Mouse (Mus musculus): ENCODE measurements around the gene Upf2. TPM values are rescaled to one million over a fixed set of nuclear protein-coding genes. Genes with fewer than 3 reads are reported as not detected.

Gene Upf2
- polyA plus RNA-seq, 1 experiment: 22.4 TPM

DNA sequence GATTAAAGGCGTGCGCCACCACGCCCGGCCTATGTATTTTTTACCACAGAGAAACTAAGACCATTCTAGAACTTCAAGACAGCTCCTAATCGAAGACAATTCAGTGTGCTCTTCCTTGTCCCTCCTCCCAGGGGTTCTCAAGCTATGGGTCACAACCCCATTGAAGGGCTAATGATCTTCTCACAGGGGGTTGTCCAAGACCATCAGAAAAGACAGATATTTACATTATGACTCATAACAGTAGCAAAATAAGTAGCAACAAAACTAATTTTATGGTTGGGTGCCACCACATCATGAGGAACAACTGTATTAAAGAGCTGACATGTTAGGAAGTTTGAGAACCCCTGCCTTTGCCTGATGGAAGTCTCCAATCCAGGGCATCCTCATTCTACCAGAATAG lies 19.3 kb upstream of the Upf2 start:
- no peak for TF ChIP-seq POLR2A (IDR thresholded peaks at IDR 0.05; ENCODE audit: borderline replicate concordance, low read depth, low read length)
- no peak for TF ChIP-seq CTCF (IDR thresholded peaks at IDR 0.05; ENCODE audit: low read depth, low read length)
- H3K27ac ChIP-seq (ENCODE audit: insufficient read depth, low read depth, low read length): no peak overlapping the region
- 0 out of 2 replicates have a peak, but pooled peaks cover 2% of the 10 kb centered on the region for H3K4me1 ChIP-seq (ENCODE audit: control insufficient read depth, insufficient read depth, low read length)
- H3K4me3 ChIP-seq (ENCODE audit: insufficient read depth, low read length): no peak overlapping the region

DNA sequence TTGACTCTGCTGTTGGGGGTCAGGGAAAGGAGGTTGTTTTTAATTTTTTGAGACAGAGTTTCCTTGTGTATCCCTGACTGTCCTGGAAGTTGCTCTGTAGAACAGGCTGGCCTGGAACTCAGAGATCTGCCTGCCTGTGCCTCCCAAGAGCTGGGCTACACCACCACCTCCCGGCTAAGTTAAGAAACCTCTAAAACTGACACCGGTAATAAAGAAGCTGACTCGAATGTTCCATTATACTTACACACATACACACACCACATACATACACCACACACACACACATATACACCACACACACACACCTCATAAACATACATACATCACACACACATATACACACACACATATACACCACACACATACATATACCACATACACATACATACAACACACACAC lies 16.3 kb upstream of the Upf2 start:
- Histone ChIP-seq H3K4me1 (ENCODE audit: control insufficient read depth, insufficient read depth, low read length) (0 out of 2 replicates have a peak, but pooled peaks cover 2% of the 10 kb centered on the region), H3K27ac (ENCODE audit: insufficient read depth, low read depth, low read length) (no peak overlapping the region), H3K4me3 (ENCODE audit: insufficient read depth, low read length) (no peak overlapping the region)
- TF ChIP-seq POLR2A (IDR thresholded peaks at IDR 0.05; ENCODE audit: borderline replicate concordance, low read depth, low read length) (no peak), CTCF (IDR thresholded peaks at IDR 0.05; ENCODE audit: low read depth, low read length) (no peak)

DNA sequence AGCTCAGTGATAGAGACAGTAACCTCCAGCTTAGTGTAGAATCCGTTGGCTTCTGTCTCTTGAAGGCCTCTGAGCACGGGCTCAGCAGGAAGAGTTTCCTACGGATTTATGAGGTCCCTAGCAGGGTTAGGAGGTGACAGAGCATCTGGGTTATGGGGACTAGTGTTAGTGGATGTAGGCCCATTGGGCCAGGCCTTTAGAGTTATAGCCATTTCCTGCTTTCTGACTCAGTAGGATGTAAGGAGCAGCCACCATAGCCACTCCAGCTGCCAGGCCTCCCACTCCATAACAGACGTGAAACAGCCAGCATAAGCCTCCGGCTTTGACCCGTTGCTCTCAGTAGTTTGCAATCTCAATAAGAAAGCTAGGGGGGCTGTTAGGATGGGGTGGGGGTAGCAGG lies 15.2 kb upstream of the Upf2 start:
- Histone ChIP-seq H3K4me1 (ENCODE audit: control insufficient read depth, insufficient read depth, low read length) (0 out of 2 replicates have a peak, but pooled peaks cover 2% of the 10 kb centered on the region), H3K27ac (ENCODE audit: insufficient read depth, low read depth, low read length) (no peak overlapping the region), H3K4me3 (ENCODE audit: insufficient read depth, low read length) (no peak overlapping the region)
- no peak for TF ChIP-seq POLR2A (IDR thresholded peaks at IDR 0.05; ENCODE audit: borderline replicate concordance, low read depth, low read length)
- TF ChIP-seq CTCF (IDR thresholded peaks at IDR 0.05; ENCODE audit: low read depth, low read length): no peak

DNA sequence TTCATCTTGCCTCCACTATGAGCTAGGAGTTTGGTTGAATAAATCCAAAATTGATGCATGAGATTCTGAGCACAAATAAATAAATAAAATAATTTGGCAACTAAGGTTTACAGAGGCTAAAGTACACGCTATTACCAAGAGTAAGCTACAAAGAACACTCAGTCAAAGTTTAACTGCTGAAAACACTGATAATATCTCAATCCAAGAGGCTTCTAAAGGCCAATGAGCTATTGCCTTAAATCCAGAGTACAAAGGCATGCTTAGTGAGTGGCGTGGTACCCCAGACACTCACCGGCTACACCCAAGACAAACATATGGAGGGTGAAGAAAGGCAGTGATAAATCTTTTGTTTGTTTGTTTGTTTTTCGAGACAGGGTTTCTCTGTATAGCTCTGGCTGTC lies 14.7 kb upstream of the Upf2 start:
- no peak overlapping the region for H3K4me3 ChIP-seq (ENCODE audit: insufficient read depth, low read length)
- no peak overlapping the region for H3K27ac ChIP-seq (ENCODE audit: insufficient read depth, low read depth, low read length)
- TF ChIP-seq POLR2A (IDR thresholded peaks at IDR 0.05; ENCODE audit: borderline replicate concordance, low read depth, low read length): no peak
- no peak for TF ChIP-seq CTCF (IDR thresholded peaks at IDR 0.05; ENCODE audit: low read depth, low read length)
- no peaks in the 10 kb centered on the region for H3K4me1 ChIP-seq (ENCODE audit: control insufficient read depth, insufficient read depth, low read length)

DNA sequence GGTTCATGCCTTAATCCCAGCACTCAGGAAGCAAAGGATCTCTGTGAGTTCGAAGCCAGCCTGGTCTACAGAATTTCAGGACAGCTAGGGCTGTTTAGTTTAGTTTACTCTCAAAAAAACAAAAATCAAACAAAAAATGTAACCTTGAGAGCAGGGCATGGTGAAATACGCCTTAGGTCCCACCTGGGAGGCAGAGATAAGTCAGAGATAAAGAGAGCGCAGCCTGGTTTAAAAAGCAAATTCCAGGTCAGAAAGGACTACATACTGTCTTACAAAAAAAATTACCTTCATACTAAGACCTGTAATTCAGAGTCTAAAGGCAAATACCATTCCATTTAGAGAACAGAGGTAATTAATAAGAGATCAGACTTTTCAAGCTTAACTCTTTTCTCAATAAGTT lies 11.9 kb upstream of the Upf2 start:
- H3K4me3 ChIP-seq (ENCODE audit: insufficient read depth, low read length): no peak overlapping the region
- H3K4me1 ChIP-seq (ENCODE audit: control insufficient read depth, insufficient read depth, low read length): no peaks in the 10 kb centered on the region
- no peak overlapping the region for H3K27ac ChIP-seq (ENCODE audit: insufficient read depth, low read depth, low read length)
- TF ChIP-seq CTCF (IDR thresholded peaks at IDR 0.05; ENCODE audit: low read depth, low read length) (no peak), POLR2A (IDR thresholded peaks at IDR 0.05; ENCODE audit: borderline replicate concordance, low read depth, low read length) (no peak)

DNA sequence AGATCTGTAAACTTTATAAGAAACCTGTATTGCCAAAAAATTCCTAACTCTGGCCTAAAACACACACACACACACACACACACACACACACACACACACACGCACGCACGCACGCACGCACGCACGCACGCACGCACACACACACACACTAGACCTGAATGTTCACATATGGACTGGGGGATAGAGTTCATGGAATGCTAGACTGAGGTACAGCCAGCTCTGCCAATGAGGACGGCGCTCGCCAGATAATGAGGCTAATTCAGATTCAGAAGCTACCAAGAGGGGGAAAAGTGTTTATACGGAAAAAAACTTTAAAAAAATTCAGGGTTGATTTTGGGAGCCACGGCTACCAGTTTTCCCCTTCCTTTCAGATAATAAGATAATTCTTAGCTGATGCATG lies 11.4 kb upstream of the Upf2 start:
- Histone ChIP-seq H3K27ac (ENCODE audit: insufficient read depth, low read depth, low read length) (no peak overlapping the region), H3K4me3 (ENCODE audit: insufficient read depth, low read length) (no peak overlapping the region), H3K4me1 (ENCODE audit: control insufficient read depth, insufficient read depth, low read length) (no peaks in the 10 kb centered on the region)
- no peak for TF ChIP-seq POLR2A (IDR thresholded peaks at IDR 0.05; ENCODE audit: borderline replicate concordance, low read depth, low read length)

DNA sequence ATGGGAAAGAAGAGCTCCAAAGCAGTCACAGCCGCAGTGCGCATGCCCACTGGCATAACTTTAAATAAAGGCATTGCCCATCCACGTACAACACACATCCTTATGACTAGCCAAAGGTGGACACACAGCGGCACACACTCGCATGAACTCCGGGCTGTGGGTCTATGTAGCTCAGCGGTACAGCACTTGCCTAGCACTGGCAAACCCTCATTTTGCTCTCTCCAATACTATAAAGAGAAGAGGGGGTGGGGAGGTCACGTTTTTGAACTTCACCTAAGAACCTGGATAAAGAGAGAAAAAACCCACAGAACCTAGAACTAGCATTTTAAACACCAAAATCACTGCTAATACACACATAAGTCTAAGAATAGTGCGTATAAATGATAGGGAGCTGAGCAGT lies 10.3 kb upstream of the Upf2 start:
- Histone ChIP-seq H3K27ac (ENCODE audit: insufficient read depth, low read depth, low read length) (no peak overlapping the region), H3K4me1 (ENCODE audit: control insufficient read depth, insufficient read depth, low read length) (no peaks in the 10 kb centered on the region), H3K4me3 (ENCODE audit: insufficient read depth, low read length) (no peak overlapping the region)
- TF ChIP-seq CTCF (IDR thresholded peaks at IDR 0.05; ENCODE audit: low read depth, low read length) (no peak), POLR2A (IDR thresholded peaks at IDR 0.05; ENCODE audit: borderline replicate concordance, low read depth, low read length) (no peak)

DNA sequence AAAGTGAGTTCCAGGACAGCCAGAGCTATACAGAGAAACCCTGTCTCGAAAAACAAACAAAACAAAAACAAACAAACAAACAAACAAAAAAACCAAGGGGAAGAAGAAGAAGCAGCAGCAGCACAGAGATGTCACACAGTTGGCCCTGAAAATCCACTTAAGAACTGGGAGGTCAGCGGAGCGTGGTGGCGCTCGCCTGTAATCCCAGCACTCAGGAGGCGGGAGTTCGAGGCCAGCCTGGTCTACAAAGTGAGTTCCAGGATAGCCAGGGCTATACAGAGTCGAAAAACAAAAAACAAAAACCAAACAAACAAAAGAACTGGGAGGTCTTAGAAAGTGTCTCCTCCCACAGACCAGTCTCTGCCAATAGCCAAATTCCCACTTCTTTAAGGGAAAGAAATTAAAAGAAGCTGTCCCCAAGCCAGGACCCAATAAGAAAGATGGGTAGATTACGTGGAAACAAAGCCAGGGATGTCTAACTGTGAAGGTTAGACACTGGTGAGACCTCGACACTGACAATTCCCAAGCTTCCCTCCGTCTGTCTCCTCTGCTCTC lies 9.3 kb upstream of the Upf2 start:
- no peaks in the 10 kb centered on the region for H3K4me1 ChIP-seq (ENCODE audit: control insufficient read depth, insufficient read depth, low read length)
- peak overlapping the region; percentile 19; the same call in 1 of the 2 replicates for H3K4me3 ChIP-seq (ENCODE audit: insufficient read depth, low read length)
- H3K27ac ChIP-seq (ENCODE audit: insufficient read depth, low read depth, low read length): no peak overlapping the region
- TF ChIP-seq CTCF (IDR thresholded peaks at IDR 0.05; ENCODE audit: low read depth, low read length): no peak
- TF ChIP-seq POLR2A (IDR thresholded peaks at IDR 0.05; ENCODE audit: borderline replicate concordance, low read depth, low read length): no peak

DNA sequence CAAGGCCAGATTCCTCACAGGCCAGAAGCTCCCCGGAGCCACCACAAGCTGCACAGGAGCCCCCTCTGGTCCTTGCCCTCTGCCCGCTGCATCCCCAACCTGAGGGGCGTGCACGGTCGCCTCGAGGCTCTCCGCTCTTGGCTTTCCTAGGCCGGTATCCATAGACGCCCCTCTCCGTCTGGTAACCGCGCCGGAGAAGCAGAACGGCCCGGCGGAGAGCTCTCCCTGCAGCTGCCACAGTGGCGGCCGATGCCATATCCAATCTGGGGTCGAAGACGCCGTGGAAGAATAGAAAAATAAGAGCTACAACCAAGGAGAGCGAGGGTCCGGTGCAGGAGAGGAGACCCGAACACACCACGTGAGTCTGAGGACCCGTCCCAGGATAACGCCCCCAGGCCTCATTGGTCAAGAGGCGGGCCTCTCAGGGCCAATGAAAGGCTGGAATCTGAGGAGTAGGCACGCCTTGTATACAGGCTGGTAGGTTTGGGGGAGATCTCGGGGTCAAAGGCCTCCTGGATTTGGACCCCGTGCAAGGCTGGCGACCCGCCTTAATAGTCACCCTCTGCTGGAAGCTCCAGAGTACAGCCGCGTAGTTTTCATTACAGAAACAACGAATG lies 8.7 kb upstream of the Upf2 start, which contains the start of gene Dhtkd1:
Gene Dhtkd1, minus strand, starts transcription at position 377 of the 617 bp plus-strand sequence.
- no peaks in the 10 kb centered on the region for H3K4me1 ChIP-seq (ENCODE audit: control insufficient read depth, insufficient read depth, low read length)
- no peak within 1 kb of the TSS for H3K27ac ChIP-seq (ENCODE audit: insufficient read depth, low read depth, low read length)
- TF ChIP-seq CTCF (IDR thresholded peaks at IDR 0.05; ENCODE audit: low read depth, low read length): no peak
- TF ChIP-seq POLR2A (IDR thresholded peaks at IDR 0.05; ENCODE audit: borderline replicate concordance, low read depth, low read length): no peak
- H3K4me3 ChIP-seq (ENCODE audit: insufficient read depth, low read length): peak within 1 kb of the TSS; percentile 19; the same call in 1 of the 2 replicates

DNA sequence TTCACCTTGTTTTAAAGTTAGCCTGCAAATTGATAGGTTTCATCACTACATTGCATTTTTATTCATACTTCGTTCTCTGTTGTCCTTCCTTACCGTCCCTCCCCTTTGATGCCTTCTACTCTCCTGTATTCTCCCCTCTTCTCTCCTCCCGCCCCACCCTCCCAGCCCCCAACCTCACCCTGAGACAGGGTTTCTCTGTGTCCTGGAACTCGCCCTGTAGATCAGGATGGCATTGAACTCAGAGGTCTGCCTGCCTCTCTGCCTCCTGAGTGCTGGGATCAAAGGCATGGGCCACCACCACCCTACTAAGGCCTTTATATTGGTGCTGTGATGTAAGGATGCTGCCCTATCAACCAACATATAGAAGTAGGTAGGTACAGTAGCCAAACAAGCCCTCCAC lies 8.2 kb upstream of the Upf2 start:
- Histone ChIP-seq H3K4me1 (ENCODE audit: control insufficient read depth, insufficient read depth, low read length) (no peaks in the 10 kb centered on the region), H3K4me3 (ENCODE audit: insufficient read depth, low read length) (no peak overlapping the region), H3K27ac (ENCODE audit: insufficient read depth, low read depth, low read length) (no peak overlapping the region)
- TF ChIP-seq CTCF (IDR thresholded peaks at IDR 0.05; ENCODE audit: low read depth, low read length) (no peak), POLR2A (IDR thresholded peaks at IDR 0.05; ENCODE audit: borderline replicate concordance, low read depth, low read length) (no peak)

Data from bone marrow macrophage, adult 2 months (primary cell).